Mouse (Mus musculus) monocyte, adult 5-6 weeks (primary cell): ENCODE measurements around the gene Nisch. TPM values are rescaled to one million over a fixed set of nuclear protein-coding genes. Genes with fewer than 3 reads are reported as not detected.

ENCODE experiments used
- ATAC-seq: fragments of 153-309, 156-312 bp; replicated peaks from 2 replicates; pipeline ENCODE4 v1.8.0; 2017; ENCODE audit warnings: mild to moderate bottlenecking; ENCODE audit not compliant: low TSS enrichment, insufficient number of reproducible peaks, severe bottlenecking, poor library complexity, low FRiP score
- total RNA-seq: library from RNA; stranded (forward); fragments of 200-1000, 200-491, 200-594 nt; gene quantifications from 3 replicates; pipeline ENCODE4 v1.2.3, GENCODE M21; 2017

The Nisch gene
- total RNA-seq, 1 experiment from 2014 or later = 88.8 TPM

GRCm38 (mm10) chr14:31228234-31228633, 11.5 kb upstream of the Nisch start:
- ATAC-seq = peak; percentile 32

- no peak for ATAC-seq
Measured at GRCm38 (mm10) chr14:31226978-31227377, 10.2 kb upstream of the Nisch start.

GRCm38 (mm10) chr14:31217666-31218065, 920 bp upstream of the Nisch start, which contains the start of gene Sema3g:
Sema3g (plus strand) TSS chr14:31217860.
- ATAC-seq = peak; percentile 29; the same call in 1 of the 2 replicates

- ATAC-seq = peak; percentile 71
Measured at GRCm38 (mm10) chr14:31215157-31216002, 1.4 kb downstream of the Nisch start.

- ATAC-seq = no peak; the same call in 1 of the 2 replicates
Measured at GRCm38 (mm10) chr14:31214684-31215083, 2.1 kb downstream of the Nisch start.

- ATAC-seq = no peak
Measured at GRCm38 (mm10) chr14:31213868-31214267, 2.9 kb downstream of the Nisch start.

- no peak for ATAC-seq
Measured at GRCm38 (mm10) chr14:31212499-31212898, 4.2 kb downstream of the Nisch start.

- no peak for ATAC-seq
Measured at GRCm38 (mm10) chr14:31211854-31212253, 4.9 kb downstream of the Nisch start.

- ATAC-seq = no peak
Measured at GRCm38 (mm10) chr14:31209133-31209557, 7.6 kb downstream of the Nisch start.

- no peak for ATAC-seq
Measured at GRCm38 (mm10) chr14:31208084-31208483, 8.7 kb downstream of the Nisch start, which contains the start of gene Tnnc1. Tnnc1 (plus strand) TSS chr14:31208312.

- ATAC-seq = no peak
Measured at GRCm38 (mm10) chr14:31207070-31207830, 9.5 kb downstream of the Nisch start.

GRCm38 (mm10) chr14:31206472-31206981, 10.2 kb downstream of the Nisch start:
- peak; percentile 76 for ATAC-seq

GRCm38 (mm10) chr14:31205562-31206467, 10.9 kb downstream of the Nisch start:
- ATAC-seq = no peak

- no peak for ATAC-seq
Measured at GRCm38 (mm10) chr14:31205244-31205561, 11.5 kb downstream of the Nisch start.

- no peak for ATAC-seq
Measured at GRCm38 (mm10) chr14:31204844-31205243, 11.9 kb downstream of the Nisch start.

GRCm38 (mm10) chr14:31200038-31200437, 16.7 kb downstream of the Nisch start:
- ATAC-seq = no peak

- ATAC-seq = no peak
Measured at GRCm38 (mm10) chr14:31199599-31199998, 17.1 kb downstream of the Nisch start.
